Mouse (Mus musculus): ENCODE results near the gene Dhrs3.

Dhrs3 gene

DNA sequence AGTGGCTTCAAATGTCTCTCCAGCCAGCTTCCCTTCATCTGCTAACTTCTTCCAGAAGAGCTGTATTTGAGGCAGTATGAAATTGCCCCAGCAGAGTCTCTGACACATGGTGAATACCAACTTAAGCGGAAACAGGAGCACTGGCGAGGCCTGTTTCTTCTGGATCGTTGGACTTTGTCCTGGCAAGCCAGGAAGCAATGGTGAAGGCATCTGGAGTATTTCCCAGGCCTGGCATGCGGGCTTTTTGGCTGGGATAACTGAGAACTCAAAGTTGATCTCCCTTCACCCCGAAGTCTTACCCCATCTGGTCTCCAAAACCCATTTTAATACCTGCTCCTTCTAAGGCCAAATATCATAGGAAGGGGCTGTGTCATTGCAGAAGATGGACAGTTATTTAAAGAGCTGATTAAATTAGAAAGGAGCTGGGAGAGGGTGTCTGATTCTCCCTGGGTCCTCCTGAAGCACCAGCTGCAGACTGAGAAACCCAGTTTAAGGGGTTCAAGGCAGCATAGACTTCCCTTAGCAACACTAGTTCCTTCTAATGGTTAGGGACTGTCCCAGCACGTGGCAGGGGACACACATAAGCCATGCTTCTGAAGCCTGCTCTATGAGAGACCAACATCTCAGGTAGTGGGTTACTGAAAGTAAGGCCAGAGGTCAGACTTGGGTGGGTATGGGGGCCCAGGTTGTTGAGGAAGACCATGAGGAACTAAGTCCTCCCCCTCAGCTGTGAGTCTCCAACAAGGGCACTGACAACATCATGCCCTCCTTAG, 80.5 kb downstream of the Dhrs3 start:
- DNase-seq (ENCODE audit: low spot score): no peak

DNA sequence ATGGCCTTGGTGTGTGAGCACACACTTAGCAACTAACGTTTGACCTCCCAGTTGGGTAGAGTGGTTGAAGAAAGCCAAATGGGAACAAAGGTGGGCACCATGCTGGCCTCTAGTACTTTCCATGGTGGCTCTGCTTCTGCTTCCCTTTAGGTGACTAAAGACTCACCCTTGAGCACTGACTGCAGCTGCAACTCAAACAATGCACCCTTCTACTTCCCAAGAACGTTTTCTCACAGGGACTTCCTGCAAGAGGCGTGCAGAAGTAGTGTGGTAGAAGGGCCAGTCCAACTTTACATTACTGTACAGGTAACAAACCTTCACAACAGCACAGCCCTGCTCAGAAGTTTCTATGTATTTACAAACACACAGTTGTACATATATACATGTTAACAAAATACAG, 81.8 kb downstream of the Dhrs3 start:
- DNase-seq (ENCODE audit: low spot score): no peak

DNA sequence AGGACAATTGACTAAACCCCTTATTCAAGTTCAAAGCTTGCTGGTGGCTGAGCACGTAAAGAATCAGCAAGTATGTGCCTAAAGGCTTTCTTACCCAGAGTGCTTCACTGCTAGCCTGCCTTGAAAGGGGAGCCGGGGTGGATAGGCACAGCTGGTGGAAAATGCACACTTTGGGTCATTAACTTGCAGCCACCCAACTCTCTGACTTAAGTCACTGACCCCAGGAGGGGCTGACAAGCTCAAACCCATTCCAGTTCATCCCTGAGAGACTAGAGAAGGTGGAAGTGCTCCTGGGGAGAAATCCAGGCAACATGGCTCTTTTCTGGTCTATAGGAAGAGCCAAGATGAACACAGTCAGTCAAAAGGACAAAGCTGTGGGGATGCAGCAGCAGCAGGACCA, 82.9 kb downstream of the Dhrs3 start:
- DNase-seq (ENCODE audit: low spot score): no peak

DNA sequence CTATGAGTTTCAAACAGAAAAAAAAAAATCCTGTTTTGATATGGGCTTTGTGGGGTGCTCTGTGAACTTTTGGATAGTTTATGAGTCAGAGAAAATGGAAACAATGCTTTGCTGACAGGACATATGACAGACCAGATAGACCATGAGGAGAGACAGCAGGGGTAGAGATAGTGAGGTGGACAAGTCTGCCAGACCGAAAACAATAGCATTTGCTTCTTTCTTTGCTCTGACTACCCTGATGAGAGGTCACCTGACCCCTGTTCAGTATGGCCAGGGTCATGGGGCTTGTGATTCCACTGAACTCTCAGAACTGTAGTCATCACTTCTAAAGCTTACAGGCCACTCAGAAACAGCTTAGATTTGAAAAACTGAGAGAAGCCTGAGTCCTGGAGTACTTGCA, 84.4 kb downstream of the Dhrs3 start:
- DNase-seq (ENCODE audit: low spot score): no peak
